Mouse (Mus musculus) embryonic facial prominence, embryonic 11.5 days (tissue): Measurements from ENCODE around the gene Bicral. TPM values are rescaled to one million over a fixed set of nuclear protein-coding genes. Genes with fewer than 3 reads are reported as not detected.

Source experiments
- ATAC-seq: fragments of 200-750 bp; cut with Nextera tagmentation; replicated peaks from 2 replicates; pipeline ENCODE4 v1.8.0; 2017; ENCODE audit warnings: low read depth; ENCODE audit not compliant: insufficient number of reproducible peaks, low FRiP score, low TSS enrichment
- DNase-seq: peaks from one replicate; pipeline ENCODE4 v3.0.0-alpha.2; 2015; ENCODE audit warnings: low spot score
- H3K27ac ChIP-seq: fragments of 300-500 bp; sonication (generic); replicated peaks from 2 replicates; pipeline ENCODE4 v1.5.1; 2014; ENCODE audit warnings: mild to moderate bottlenecking, low read depth, low read length, control low read depth
- H3K27me3 ChIP-seq: fragments of 300-500 bp; sonication (generic); 2 replicates; pipeline ENCODE4 v1.6.1; 2014; ENCODE audit warnings: mild to moderate bottlenecking, low read length, moderate library complexity, mixed read lengths; ENCODE audit not compliant: control insufficient read depth, insufficient read depth
- H3K36me3 ChIP-seq: fragments of 300-500 bp; sonication (generic); replicated peaks from 2 replicates; pipeline ENCODE4 v1.6.1; 2014; ENCODE audit warnings: low read depth, mild to moderate bottlenecking, low read length, moderate library complexity, mixed read lengths; ENCODE audit not compliant: control insufficient read depth, insufficient read depth
- H3K4me1 ChIP-seq: fragments of 300-500 bp; sonication (generic); 2 replicates; pipeline ENCODE4 v1.6.1; 2014; ENCODE audit warnings: low read length, mixed read lengths; ENCODE audit not compliant: control insufficient read depth, insufficient read depth
- H3K4me2 ChIP-seq: fragments of 300-500 bp; sonication (generic); 2 replicates; pipeline ENCODE4 v1.6.1; 2014; ENCODE audit warnings: low read depth, mild to moderate bottlenecking, control low read depth, low read length, moderate library complexity
- H3K4me3 ChIP-seq: fragments of 300-500 bp; sonication (generic); 2 replicates; pipeline ENCODE4 v1.5.1; 2014; ENCODE audit warnings: low read depth, low read length, control low read depth
- H3K9ac ChIP-seq: fragments of 300-500 bp; sonication (generic); replicated peaks from 2 replicates; pipeline ENCODE4 v1.6.1; 2014; ENCODE audit warnings: mild to moderate bottlenecking, control low read depth, low read length
- H3K9me3 ChIP-seq: fragments of 300-500 bp; sonication (generic); replicated peaks from 2 replicates; pipeline ENCODE4 v1.6.1; 2016; ENCODE audit warnings: mild to moderate bottlenecking, low read length, inconsistent platforms, mixed read lengths; ENCODE audit not compliant: control insufficient read depth
- WGBS: fragments of 180-500 bp; shearing (Covaris S2); extraction: QIAGEN DNeasy Blood & Tissue Kit; methylation state at CpG from one replicate; pipeline ENCODE4 v1.1.7; 2014; 5-methylcytosine and 5-hydroxymethylcytosine counted together
- polyA plus RNA-seq: library from polyadenylated mRNA; unstranded; fragments of >200 nt; fragmentation: Nextera tagmentation; extraction: Ambion mirVana; gene quantifications from 2 replicates; pipeline ENCODE4 v1.2.1, GENCODE M21; 2014

The Bicral gene
- polyA plus RNA-seq, 1 experiment from 2014 or later, result 4.7 TPM

- no peak for ATAC-seq
- Histone ChIP-seq H3K4me2 (no peak overlapping the region), H3K4me1 (no peaks in the 10 kb centered on the region), H3K9ac (no peak overlapping the region), H3K27me3 (no peaks in the 10 kb centered on the region), H3K27ac (no peak overlapping the region), H3K36me3 (no peaks in the 10 kb centered on the region), H3K4me3 (no peak overlapping the region), H3K9me3 (no peaks in the 10 kb centered on the region)
- 84% methylated on average over 12 of the region's 12 CpGs for WGBS
- DNase-seq, result no peak
These were observed 13.0 kb downstream of the Bicral start for GRCm38 (mm10) chr17:46845262-46845661.

DNA sequence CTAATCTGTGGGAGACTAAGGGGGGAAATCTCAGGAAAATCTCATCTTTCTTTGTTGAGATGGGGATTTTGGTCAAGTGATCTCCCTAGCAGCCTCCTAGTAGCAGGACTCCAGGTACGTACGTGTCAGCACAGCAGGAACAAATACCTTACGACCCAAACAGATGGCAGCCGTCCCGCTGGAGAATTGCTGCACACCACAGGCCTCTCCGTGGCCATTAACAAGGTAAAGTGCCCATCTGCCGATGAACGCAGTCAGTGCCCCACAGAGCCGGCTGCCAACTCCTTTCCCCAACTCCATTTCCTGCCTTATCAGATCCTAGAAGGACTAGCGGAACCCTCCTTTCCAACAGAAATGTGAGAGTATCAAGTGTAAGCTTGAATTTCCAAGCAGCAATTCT, 13.5 kb downstream of the Bicral start:
- Histone ChIP-seq H3K4me3 (no peak overlapping the region), H3K9ac (no peak overlapping the region), H3K4me1 (no peaks in the 10 kb centered on the region), H3K9me3 (no peaks in the 10 kb centered on the region), H3K27ac (no peak overlapping the region), H3K27me3 (no peaks in the 10 kb centered on the region), H3K36me3 (no peaks in the 10 kb centered on the region), H3K4me2 (no peak overlapping the region)
- DNase-seq, result no peak
- ATAC-seq, result no peak
- 75% methylated on average over 10 of the region's 10 CpGs for WGBS

GRCm38 (mm10) chr17:46843716-46844115, 14.6 kb downstream of the Bicral start:
- Histone ChIP-seq H3K27me3 (no peaks in the 10 kb centered on the region), H3K36me3 (no peaks in the 10 kb centered on the region), H3K4me2 (no peak overlapping the region), H3K9ac (no peak overlapping the region), H3K9me3 (no peaks in the 10 kb centered on the region), H3K4me3 (no peak overlapping the region), H3K27ac (no peak overlapping the region), H3K4me1 (no peaks in the 10 kb centered on the region)
- 73% methylated on average over 7 of the region's 7 CpGs for WGBS
- no peak for ATAC-seq
- DNase-seq, result no peak

DNA sequence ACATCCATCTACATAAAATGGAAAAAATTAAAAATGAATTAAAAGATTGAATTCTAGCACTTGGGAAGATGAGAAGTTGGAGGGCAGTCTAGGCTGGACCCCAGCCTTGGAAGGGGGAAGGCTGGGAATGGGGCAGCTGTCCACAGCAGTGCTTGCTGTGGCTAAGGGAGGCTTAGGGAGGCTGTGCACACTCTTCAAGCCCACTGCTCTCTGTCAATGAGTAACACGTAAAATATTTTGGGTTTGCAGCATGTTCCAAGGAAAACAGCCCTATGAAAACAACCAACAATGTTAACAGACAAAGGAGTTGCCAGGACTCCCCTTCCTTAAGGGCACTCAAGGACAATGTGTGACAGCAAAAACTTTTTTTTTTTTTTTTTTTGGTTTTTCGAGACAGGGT, 15.3 kb downstream of the Bicral start:
- Histone ChIP-seq H3K4me3 (no peak overlapping the region), H3K9me3 (no peaks in the 10 kb centered on the region), H3K4me2 (no peak overlapping the region), H3K27ac (no peak overlapping the region), H3K27me3 (no peaks in the 10 kb centered on the region), H3K9ac (no peak overlapping the region), H3K36me3 (no peaks in the 10 kb centered on the region), H3K4me1 (no peaks in the 10 kb centered on the region)
- no peak for ATAC-seq
- DNase-seq, result no peak
- WGBS, result 88% methylated on average over 2 of the region's 2 CpGs

DNA sequence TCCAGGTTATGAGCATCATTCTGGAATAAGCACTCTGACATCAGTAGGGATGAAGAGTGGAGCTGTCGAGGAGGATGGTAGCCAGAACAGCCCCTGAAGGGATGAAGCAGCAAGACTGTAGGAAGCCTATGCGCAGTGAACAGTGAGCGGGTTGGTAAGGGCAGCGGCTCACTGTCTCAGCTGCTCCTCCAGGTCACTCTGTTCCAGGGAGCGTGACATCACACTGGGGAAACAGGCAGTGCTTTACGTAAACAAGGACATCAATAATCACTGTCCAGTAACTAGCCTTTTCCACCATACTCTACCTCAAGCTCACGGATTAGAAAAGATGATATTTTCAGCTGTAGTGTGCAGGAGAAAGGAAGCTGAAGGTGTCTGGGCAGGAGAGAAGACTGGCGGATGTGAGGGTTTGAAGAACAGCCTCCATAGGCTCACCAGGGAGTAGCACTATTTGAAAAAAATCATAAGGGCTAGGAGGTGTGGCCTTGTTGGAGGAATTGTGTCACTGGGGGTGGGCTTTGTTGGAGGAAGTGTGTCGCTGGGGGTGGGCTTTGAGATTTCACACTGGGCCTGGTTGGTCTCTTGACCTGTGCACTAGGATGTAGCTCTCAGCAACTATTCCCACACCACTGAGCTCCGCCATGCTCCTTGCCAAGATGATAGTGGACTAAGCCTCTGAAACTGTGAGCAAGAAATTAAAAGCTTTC, 17.8 kb downstream of the Bicral start:
- H3K9ac ChIP-seq, result no peak overlapping the region
- no peak for DNase-seq
- no peak overlapping the region for H3K4me3 ChIP-seq
- 90% methylated on average over 10 of the region's 10 CpGs for WGBS
- ATAC-seq, result no peak
- no peak overlapping the region for H3K4me2 ChIP-seq
- no peaks in the 10 kb centered on the region for H3K36me3 ChIP-seq
- no peaks in the 10 kb centered on the region for H3K9me3 ChIP-seq
- no peaks in the 10 kb centered on the region for H3K27me3 ChIP-seq
- H3K27ac ChIP-seq, result no peak overlapping the region
- no peaks in the 10 kb centered on the region for H3K4me1 ChIP-seq

DNA sequence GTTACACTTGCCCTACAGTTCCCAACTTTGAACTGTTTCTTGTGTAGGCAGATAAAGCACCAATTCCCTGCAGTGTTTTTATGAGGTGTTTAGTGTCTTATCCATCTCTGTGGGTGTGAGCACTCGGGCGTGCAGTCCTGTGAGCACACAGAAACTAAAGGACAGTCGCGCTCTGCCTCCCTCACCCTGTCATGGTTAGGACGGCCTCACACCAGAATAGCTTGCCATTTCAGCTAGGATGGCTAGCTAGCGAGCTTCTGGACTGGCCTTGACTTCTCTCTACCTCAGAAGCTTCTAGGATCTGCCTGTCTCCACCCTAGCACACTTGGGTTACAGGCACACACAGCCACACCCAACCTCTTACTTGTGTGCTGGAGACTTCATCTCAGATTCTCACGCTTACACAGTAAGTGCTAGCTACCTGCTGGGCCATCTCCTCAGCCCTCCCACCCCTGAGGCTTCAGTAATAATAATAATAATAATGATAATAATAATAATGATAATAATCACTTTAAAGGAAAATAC, 19.8 kb downstream of the Bicral start:
- WGBS, result 83% methylated on average over 7 of the region's 7 CpGs
- Histone ChIP-seq H3K4me1 (no peaks in the 10 kb centered on the region), H3K4me2 (no peak overlapping the region), H3K27ac (no peak overlapping the region), H3K27me3 (no peaks in the 10 kb centered on the region), H3K36me3 (no peaks in the 10 kb centered on the region), H3K9ac (no peak overlapping the region), H3K4me3 (no peak overlapping the region), H3K9me3 (no peaks in the 10 kb centered on the region)
- DNase-seq (no peak), ATAC-seq (no peak)

- H3K27me3 ChIP-seq, result no peaks in the 10 kb centered on the region
- no peak overlapping the region for H3K4me2 ChIP-seq
- H3K27ac ChIP-seq, result no peak overlapping the region
- H3K9ac ChIP-seq, result no peak overlapping the region
- H3K4me1 ChIP-seq, result no peaks in the 10 kb centered on the region
- H3K4me3 ChIP-seq, result no peak overlapping the region
- DNase-seq, result no peak
- no peak for ATAC-seq
- no peaks in the 10 kb centered on the region for H3K9me3 ChIP-seq
- no peaks in the 10 kb centered on the region for H3K36me3 ChIP-seq
- WGBS, result 84% methylated on average over 2 of the region's 2 CpGs
These were observed 20.4 kb downstream of the Bicral start for GRCm38 (mm10) chr17:46837897-46838296.

DNA sequence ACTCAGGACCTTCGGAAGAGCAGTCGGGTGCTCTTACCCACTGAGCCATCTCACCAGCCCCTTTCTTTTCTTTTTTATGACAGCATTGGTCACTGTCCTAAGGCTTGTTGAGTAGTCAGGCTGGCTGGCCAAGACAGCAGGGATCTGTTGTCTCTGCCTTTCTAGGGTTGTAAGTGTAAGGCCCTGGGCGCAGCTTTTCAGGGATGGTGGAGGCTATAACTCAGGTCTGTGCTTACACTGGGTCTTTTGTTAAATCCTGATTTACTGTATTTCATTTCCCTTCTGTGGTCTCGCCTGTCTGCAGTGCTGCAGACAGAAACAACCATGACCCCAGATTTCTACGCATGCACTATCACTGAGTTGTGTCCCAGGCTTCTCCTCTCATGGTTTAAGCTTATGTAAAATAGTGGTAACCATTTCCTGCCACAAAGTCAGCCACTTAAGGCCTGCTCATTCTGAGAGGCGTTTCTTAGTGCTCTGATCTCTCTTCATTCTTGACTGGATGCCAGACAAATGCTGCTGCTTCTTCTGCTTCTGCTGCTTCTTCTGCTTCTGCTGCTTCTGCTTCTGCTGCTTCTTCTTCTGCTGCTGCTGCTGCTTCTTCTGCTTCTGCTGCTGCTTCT, 23.1 kb downstream of the Bicral start:
- no peak overlapping the region for H3K4me2 ChIP-seq
- H3K27ac ChIP-seq, result no peak overlapping the region
- H3K4me3 ChIP-seq, result no peak overlapping the region
- WGBS, result 85% methylated on average over 6 of the region's 6 CpGs
- H3K4me1 ChIP-seq, result no peaks in the 10 kb centered on the region
- ATAC-seq (no peak), DNase-seq (no peak)
- no peaks in the 10 kb centered on the region for H3K36me3 ChIP-seq
- H3K27me3 ChIP-seq, result no peaks in the 10 kb centered on the region
- no peak overlapping the region for H3K9ac ChIP-seq
- H3K9me3 ChIP-seq, result no peaks in the 10 kb centered on the region
